Mouse (Mus musculus): ENCODE data around the gene Dleu7.

GRCm38 (mm10) chr14:62227101-62227500, 65.7 kb downstream of the Dleu7 start:
- TF ChIP-seq CTCF (IDR thresholded peaks at IDR 0.05; ENCODE audit: borderline replicate concordance, insufficient read depth, low read length) (no peak), POLR2A (IDR thresholded peaks at IDR 0.05; ENCODE audit: low read depth, low read length) (no peak)
